ENCODE assay signal across 11 mouse cellular contexts in genomic region chr15:99423884-99424283, GRCm38 (mm10).
"Had no signal": no experiment of that assay in that cellular context is flagged by ENCODE, and none has a peak within 500 bp of the region (broad histone marks: within the 10 kb centered on the region; RNA-seq: fewer than 3 reads in every experiment).

No protein-coding gene starts in this region.

- DNase-seq: kidney, adult 11 months; kidney, adult 9 months; kidney, postnatal 4 days; lung, adult 18-20 months; thymus, adult 2 months; thymus, postnatal 25 days had no signal

- H3K4me2 ChIP-seq: limb, embryonic 13.5 days had no signal

- H3K27ac ChIP-seq: kidney, postnatal 0 days; layer of hippocampus, adult 2 months; limb, embryonic 13.5 days; liver, embryonic 14.5 days; stomach, postnatal 0 days had no signal

- H3K4me3 ChIP-seq: layer of hippocampus, adult 2 months; limb, embryonic 13.5 days had no signal

- H3K27me3 ChIP-seq: limb, embryonic 13.5 days had no signal

- H3K9me3 ChIP-seq: limb, embryonic 13.5 days had no signal

- H3K9ac ChIP-seq: limb, embryonic 13.5 days; liver, embryonic 14.5 days had no signal
